ENCODE assay signal across 8 mouse cellular contexts in genomic region chr10:79883297-79884084, GRCm38 (mm10). TPM values are rescaled to one million over a fixed set of nuclear protein-coding genes. Genes with fewer than 3 reads are reported as not detected.
DNase-seq lines count a peak whose midpoint lies in the region; ATAC-seq and TF ChIP-seq lines count a peak whose summit lies in the region.

No protein-coding gene starts in this region.

- H3K36me3 ChIP-seq in hindbrain, embryonic 10.5 days, result no peaks in the 10 kb centered on the region
- no peaks in the 10 kb centered on the region for H3K36me3 ChIP-seq in hindbrain, embryonic 12.5 days

- TF ChIP-seq POLR2A in cerebellum, adult 2 months (IDR thresholded peaks at IDR 0.05; ENCODE audit: borderline replicate concordance, insufficient read depth, low read length), result no peak

- 0 out of 2 replicates have a peak overlapping the region, but pooled peaks have one; percentile 41 for H3K27ac ChIP-seq in hindbrain, embryonic 10.5 days
- H3K27ac ChIP-seq in hindbrain, embryonic 12.5 days, result no peak overlapping the region
- H3K27ac ChIP-seq in cerebellum, adult 2 months (ENCODE audit: insufficient read depth, low read length), result no peak overlapping the region

- no peak overlapping the region for H3K4me2 ChIP-seq in hindbrain, embryonic 12.5 days (replicated peaks)

- whole genome bisulfite sequencing in hindbrain, embryonic 10.5 days, result 15% methylated on average over 22 of the region's 22 CpGs
- WGBS in hindbrain, embryonic 12.5 days, result 15% methylated on average over 22 of the region's 22 CpGs
- WGBS in cerebellum, adult 2 months, result 19% methylated on average over 22 of the region's 22 CpGs

- no peaks in the 10 kb centered on the region for H3K9me3 ChIP-seq in hindbrain, embryonic 10.5 days
- H3K9me3 ChIP-seq in hindbrain, embryonic 12.5 days (replicated peaks), result no peaks in the 10 kb centered on the region

- intact Hi-C loops in left cerebral cortex, postnatal 10 days (cut with DNase I), result no loop called here

- no peak for ATAC-seq in hindbrain, embryonic 12.5 days (ENCODE audit: low FRiP score)
- peak; percentile 85 for ATAC-seq in frontal cortex, adult (ENCODE audit: low TSS enrichment)
- ATAC-seq in megakaryocyte progenitor cell, adult 5-6 weeks (replicated peaks; ENCODE audit: poor library complexity), result peak; percentile 44

- 0 out of 2 replicates have a peak overlapping the region, but pooled peaks have one; percentile 13 for H3K4me3 ChIP-seq in hindbrain, embryonic 10.5 days
- H3K4me3 ChIP-seq in hindbrain, embryonic 12.5 days, result no peak overlapping the region
- H3K4me3 ChIP-seq in cerebellum, adult 2 months (replicated peaks; ENCODE audit: insufficient read depth, low read depth, low read length), result no peak overlapping the region

- peaks cover 30% of the 10 kb centered on the region for H3K4me1 ChIP-seq in hindbrain, embryonic 10.5 days (replicated peaks)
- H3K4me1 ChIP-seq in hindbrain, embryonic 12.5 days, result peaks cover 18% of the 10 kb centered on the region
- H3K4me1 ChIP-seq in cerebellum, adult 2 months (ENCODE audit: control insufficient read depth, insufficient read depth, low read length), result peaks cover 3% of the 10 kb centered on the region; the same call in 1 of the 2 replicates

- peak; percentile 86 for TF ChIP-seq CTCF in cerebellum, adult 2 months (IDR thresholded peaks at IDR 0.05; ENCODE audit: borderline replicate concordance, insufficient read depth, low read depth, low read length)

- no peak overlapping the region for H3K9ac ChIP-seq in hindbrain, embryonic 12.5 days

- DNase-seq in hindbrain, embryonic 10.5 days (ENCODE audit: low spot score), result peak; percentile 82
- DNase-seq in cerebellum, adult 2 months, result peak; percentile 79 to 86
- peak; percentile 57 for DNase-seq in hindlimb bud, embryonic 11.5 days (ENCODE audit: extremely low spot score, low read depth, low spot score)
- peak; percentile 59 to 86 for DNase-seq in left cerebral cortex, postnatal 10 days (ENCODE audit: extremely low spot score in 1 of 2, low spot score in 2 of 2)
- peak; percentile 85 for DNase-seq in right cerebral cortex, postnatal 4 days

- peaks cover 72% of the 10 kb centered on the region for H3K27me3 ChIP-seq in hindbrain, embryonic 10.5 days (ENCODE audit: insufficient read depth, poor library complexity, severe bottlenecking)
- H3K27me3 ChIP-seq in hindbrain, embryonic 12.5 days, result peaks cover 46% of the 10 kb centered on the region
- H3K27me3 ChIP-seq in cerebellum, adult 2 months (ENCODE audit: control insufficient read depth, insufficient read depth, low read length), result no peaks in the 10 kb centered on the region

RNA-seq across cellular contexts. Expression of gene Elane, which starts 2.6 kb away (rescaled TPM):
- polyA plus RNA-seq in hindbrain, embryonic 10.5 days (2016; fragmentation: Nextera tagmentation; extraction: Ambion mirVana), result not detected in 2 replicates
- 0.56 TPM in 1 of 2 replicates, not detected in the other for polyA plus RNA-seq in hindbrain, embryonic 12.5 days (2016; fragmentation: Nextera tagmentation; extraction: Ambion mirVana)
- 0.15 TPM in 1 of 2 replicates, not detected in the other for polyA plus RNA-seq in cerebellum, adult 2 months (2012; rRNA removed)
- total RNA-seq in left cerebral cortex, postnatal 10 days (2021), result not detected
- 6,143 and 8,228 TPM in 2 replicates for total RNA-seq in megakaryocyte progenitor cell, adult 5-6 weeks (2015)
- 2,359 and 2,989 TPM in 2 replicates for total RNA-seq in megakaryocyte progenitor cell, adult 5-6 weeks (2017)

RNA-seq across cellular contexts. Expression of gene Cfd, which starts 7.2 kb away (rescaled TPM):
- polyA plus RNA-seq in hindbrain, embryonic 10.5 days (2016; fragmentation: Nextera tagmentation; extraction: Ambion mirVana), result not detected in 2 replicates
- not detected in 2 replicates for polyA plus RNA-seq in hindbrain, embryonic 12.5 days (2016; fragmentation: Nextera tagmentation; extraction: Ambion mirVana)
- polyA plus RNA-seq in cerebellum, adult 2 months (2012; rRNA removed), result 0.29 and 0.41 TPM in 2 replicates
- total RNA-seq in left cerebral cortex, postnatal 10 days (2021), result not detected
- 0.49 and 0.56 TPM in 2 replicates for total RNA-seq in megakaryocyte progenitor cell, adult 5-6 weeks (2015)
- 1.2 TPM in 1 of 2 replicates, not detected in the other for total RNA-seq in megakaryocyte progenitor cell, adult 5-6 weeks (2017)

RNA-seq across cellular contexts. Expression of gene Plppr3, which starts 9.1 kb away (rescaled TPM):
- 122 and 205 TPM in 2 replicates for polyA plus RNA-seq in hindbrain, embryonic 10.5 days (2016; fragmentation: Nextera tagmentation; extraction: Ambion mirVana)
- polyA plus RNA-seq in hindbrain, embryonic 12.5 days (2016; fragmentation: Nextera tagmentation; extraction: Ambion mirVana), result 289 and 290 TPM in 2 replicates
- polyA plus RNA-seq in cerebellum, adult 2 months (2012; rRNA removed), result 46.0 and 49.3 TPM in 2 replicates
- total RNA-seq in left cerebral cortex, postnatal 10 days (2021), result 100 to 1,000 TPM; 135 to 142 TPM
- total RNA-seq in megakaryocyte progenitor cell, adult 5-6 weeks (2015), result 39.0 and 41.2 TPM in 2 replicates
- total RNA-seq in megakaryocyte progenitor cell, adult 5-6 weeks (2017), result 93.9 and 96.9 TPM in 2 replicates

RNA-seq across cellular contexts. Expression of gene Prtn3, which starts 9.2 kb away (rescaled TPM):
- 10.0 and 15.1 TPM in 2 replicates for polyA plus RNA-seq in hindbrain, embryonic 10.5 days (2016; fragmentation: Nextera tagmentation; extraction: Ambion mirVana)
- polyA plus RNA-seq in hindbrain, embryonic 12.5 days (2016; fragmentation: Nextera tagmentation; extraction: Ambion mirVana), result 11.8 and 14.1 TPM in 2 replicates
- polyA plus RNA-seq in cerebellum, adult 2 months (2012; rRNA removed), result 2.4 and 2.5 TPM in 2 replicates
- 1 to 10 TPM; 4.5 to 5.2 TPM for total RNA-seq in left cerebral cortex, postnatal 10 days (2021)
- total RNA-seq in megakaryocyte progenitor cell, adult 5-6 weeks (2015), result 3,382 and 3,510 TPM in 2 replicates
- total RNA-seq in megakaryocyte progenitor cell, adult 5-6 weeks (2017), result 738 and 1,001 TPM in 2 replicates

RNA-seq across cellular contexts. Expression of gene Med16, which starts 25.2 kb away (rescaled TPM):
- 68.3 and 77.3 TPM in 2 replicates for polyA plus RNA-seq in hindbrain, embryonic 10.5 days (2016; fragmentation: Nextera tagmentation; extraction: Ambion mirVana)
- 63.3 and 70.0 TPM in 2 replicates for polyA plus RNA-seq in hindbrain, embryonic 12.5 days (2016; fragmentation: Nextera tagmentation; extraction: Ambion mirVana)
- 46.5 and 47.4 TPM in 2 replicates for polyA plus RNA-seq in cerebellum, adult 2 months (2012; rRNA removed)
- 10 to 100 TPM; 55.4 to 61.9 TPM for total RNA-seq in left cerebral cortex, postnatal 10 days (2021)
- total RNA-seq in megakaryocyte progenitor cell, adult 5-6 weeks (2015), result 13.9 and 14.4 TPM in 2 replicates
- total RNA-seq in megakaryocyte progenitor cell, adult 5-6 weeks (2017), result 22.1 and 24.8 TPM in 2 replicates
